ENCODE assay signal across 19 mouse cellular contexts in the genomic region with DNA sequence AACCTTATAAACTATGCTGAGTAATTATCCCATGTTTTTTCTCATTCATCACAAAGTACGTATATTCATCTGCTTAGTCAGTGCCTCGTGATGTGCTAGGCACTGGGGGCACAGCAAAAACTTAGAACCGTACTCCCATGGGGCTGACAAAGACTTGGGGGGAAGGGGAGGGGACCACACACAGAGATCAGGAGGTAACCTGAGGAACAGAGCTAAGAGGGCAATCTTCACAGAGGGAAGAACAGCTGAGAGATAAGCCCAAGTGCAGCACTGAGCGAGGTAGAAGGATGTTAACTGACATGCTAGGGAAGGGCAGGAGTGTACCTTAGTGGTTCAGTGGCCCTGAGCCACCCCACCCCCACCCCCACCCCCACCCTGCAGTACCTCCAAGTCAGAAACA. TPM values are rescaled to one million over a fixed set of nuclear protein-coding genes. Genes with fewer than 3 reads are reported as not detected.
DNase-seq lines count a peak whose midpoint lies in the region; ATAC-seq lines count a peak whose summit lies in the region.
"Had no signal": no experiment of that assay in that cellular context is flagged by ENCODE, and none has a peak within 500 bp of the region (broad histone marks: within the 10 kb centered on the region; RNA-seq: fewer than 3 reads in every experiment).

No protein-coding gene starts in this region.

- no peak overlapping the region for H3K27ac ChIP-seq in limb, embryonic 11.5 days (replicated peaks; ENCODE audit: low read depth, low read length)
- H3K27ac ChIP-seq in limb, embryonic 10.5 days, result no peak overlapping the region
- H3K27ac ChIP-seq in embryonic facial prominence, embryonic 11.5 days (replicated peaks; ENCODE audit: low read depth, low read length), result no peak overlapping the region
- H3K27ac ChIP-seq in limb, embryonic 13.5 days, result no peak overlapping the region
- H3K27ac ChIP-seq in hindbrain, embryonic 16.5 days (ENCODE audit: low read depth, low read length), result no peak overlapping the region
- H3K27ac ChIP-seq: hindbrain, embryonic 15.5 days had no signal

- no peak for DNase-seq in limb, embryonic 11.5 days (ENCODE audit: low spot score)
- no peak for DNase-seq in limb, embryonic 10.5 days (ENCODE audit: low spot score)
- peak; percentile 88 for DNase-seq in NIH3T3 (ENCODE audit: low read depth)
- peak; percentile 36 for DNase-seq in embryonic facial prominence, embryonic 11.5 days (ENCODE audit: low spot score)
- no peak for DNase-seq in kidney, adult 18-20 months
- DNase-seq in lung, postnatal 25 days (ENCODE audit: low spot score), result no peak
- DNase-seq: cerebellum, adult 8-10 months; heart, postnatal 36 days; kidney, adult 11 months; kidney, postnatal 10 days; lung, adult 18-20 months; lung, postnatal 14 days had no signal

- peak; percentile 29; the same call in 1 of the 2 replicates for ATAC-seq in limb, embryonic 11.5 days (ENCODE audit: insufficient number of reproducible peaks, low FRiP score, low TSS enrichment, low read depth)
- 0 out of 2 replicates have a peak, but pooled peaks have one; percentile 39 for ATAC-seq in embryonic facial prominence, embryonic 11.5 days (replicated peaks; ENCODE audit: insufficient number of reproducible peaks, low FRiP score, low TSS enrichment, low read depth)
- ATAC-seq in limb, embryonic 13.5 days (ENCODE audit: low FRiP score, low read depth), result peak; percentile 65; the same call in 1 of the 2 replicates
- ATAC-seq in hindbrain, embryonic 16.5 days, result no peak

- H3K9me3 ChIP-seq in limb, embryonic 11.5 days (ENCODE audit: control insufficient read depth, low read length), result no peaks in the 10 kb centered on the region
- H3K9me3 ChIP-seq in limb, embryonic 10.5 days (replicated peaks), result no peaks in the 10 kb centered on the region
- no peaks in the 10 kb centered on the region for H3K9me3 ChIP-seq in embryonic facial prominence, embryonic 11.5 days (replicated peaks; ENCODE audit: control insufficient read depth, low read length)
- no peaks in the 10 kb centered on the region for H3K9me3 ChIP-seq in limb, embryonic 13.5 days
- H3K9me3 ChIP-seq in hindbrain, embryonic 16.5 days (ENCODE audit: control insufficient read depth, low read length), result no peaks in the 10 kb centered on the region
- H3K9me3 ChIP-seq: G1E; heart, embryonic 13.5 days; hindbrain, embryonic 15.5 days had no signal

- H3K4me3 ChIP-seq in limb, embryonic 11.5 days (ENCODE audit: low read depth, low read length), result no peak overlapping the region
- no peak overlapping the region for H3K4me3 ChIP-seq in limb, embryonic 10.5 days
- no peak overlapping the region for H3K4me3 ChIP-seq in embryonic facial prominence, embryonic 11.5 days (ENCODE audit: low read depth, low read length)
- H3K4me3 ChIP-seq in limb, embryonic 13.5 days, result no peak overlapping the region
- no peak overlapping the region for H3K4me3 ChIP-seq in hindbrain, embryonic 16.5 days (ENCODE audit: low read length)
- H3K4me3 ChIP-seq: heart, embryonic 13.5 days; hindbrain, embryonic 15.5 days; myocyte had no signal

- WGBS in limb, embryonic 11.5 days, result 22% methylated on average over 4 of the region's 4 CpGs
- WGBS in limb, embryonic 10.5 days, result 28% methylated on average over 4 of the region's 4 CpGs
- 14% methylated on average over 4 of the region's 4 CpGs for WGBS in embryonic facial prominence, embryonic 11.5 days
- WGBS in limb, embryonic 13.5 days, result 13% methylated on average over 4 of the region's 4 CpGs
- 20% methylated on average over 4 of the region's 4 CpGs for WGBS in hindbrain, embryonic 16.5 days

- no peaks in the 10 kb centered on the region for H3K36me3 ChIP-seq in limb, embryonic 11.5 days (ENCODE audit: control insufficient read depth, insufficient read depth, low read length)
- no peaks in the 10 kb centered on the region for H3K36me3 ChIP-seq in limb, embryonic 10.5 days
- no peaks in the 10 kb centered on the region for H3K36me3 ChIP-seq in embryonic facial prominence, embryonic 11.5 days (replicated peaks; ENCODE audit: control insufficient read depth, insufficient read depth, low read depth, low read length)
- H3K36me3 ChIP-seq in limb, embryonic 13.5 days, result no peaks in the 10 kb centered on the region
- H3K36me3 ChIP-seq in hindbrain, embryonic 16.5 days (ENCODE audit: control insufficient read depth, insufficient read depth, low read length), result no peaks in the 10 kb centered on the region
- H3K36me3 ChIP-seq: G1E; heart, embryonic 13.5 days; hindbrain, embryonic 15.5 days had no signal

- H3K9ac ChIP-seq in limb, embryonic 11.5 days (ENCODE audit: low read length), result no peak overlapping the region
- H3K9ac ChIP-seq in embryonic facial prominence, embryonic 11.5 days (replicated peaks; ENCODE audit: low read length), result no peak overlapping the region
- no peak overlapping the region for H3K9ac ChIP-seq in limb, embryonic 13.5 days
- H3K9ac ChIP-seq in hindbrain, embryonic 16.5 days (ENCODE audit: low read depth, low read length), result no peak overlapping the region
- H3K9ac ChIP-seq: hindbrain, embryonic 15.5 days had no signal

- H3K4me2 ChIP-seq in limb, embryonic 11.5 days (ENCODE audit: low read depth, severe bottlenecking), result no peak overlapping the region
- H3K4me2 ChIP-seq in embryonic facial prominence, embryonic 11.5 days (ENCODE audit: low read depth, low read length), result no peak overlapping the region
- H3K4me2 ChIP-seq in limb, embryonic 13.5 days (replicated peaks), result peak overlapping the region; percentile 32
- no peak overlapping the region for H3K4me2 ChIP-seq in hindbrain, embryonic 16.5 days (ENCODE audit: low read length)
- H3K4me2 ChIP-seq: heart, embryonic 13.5 days; hindbrain, embryonic 15.5 days; liver, embryonic 11.5 days had no signal

- H3K4me1 ChIP-seq in limb, embryonic 11.5 days (ENCODE audit: control insufficient read depth, insufficient read depth, low read length), result peaks cover 7% of the 10 kb centered on the region; the same call in 1 of the 2 replicates
- peaks cover 29% of the 10 kb centered on the region for H3K4me1 ChIP-seq in limb, embryonic 10.5 days
- peaks cover 3% of the 10 kb centered on the region for H3K4me1 ChIP-seq in embryonic facial prominence, embryonic 11.5 days (ENCODE audit: control insufficient read depth, insufficient read depth, low read length)
- peaks cover 51% of the 10 kb centered on the region for H3K4me1 ChIP-seq in limb, embryonic 13.5 days
- peaks cover 26% of the 10 kb centered on the region for H3K4me1 ChIP-seq in hindbrain, embryonic 16.5 days (ENCODE audit: control insufficient read depth, insufficient read depth, low read depth, low read length)

- no peaks in the 10 kb centered on the region for H3K27me3 ChIP-seq in limb, embryonic 11.5 days (ENCODE audit: control insufficient read depth, insufficient read depth, low read length)
- H3K27me3 ChIP-seq in limb, embryonic 10.5 days (ENCODE audit: low read depth, poor library complexity, severe bottlenecking), result no peaks in the 10 kb centered on the region
- H3K27me3 ChIP-seq in embryonic facial prominence, embryonic 11.5 days (ENCODE audit: control insufficient read depth, insufficient read depth, low read length), result no peaks in the 10 kb centered on the region
- H3K27me3 ChIP-seq in limb, embryonic 13.5 days, result no peaks in the 10 kb centered on the region
- no peaks in the 10 kb centered on the region for H3K27me3 ChIP-seq in hindbrain, embryonic 16.5 days (replicated peaks; ENCODE audit: control insufficient read depth, insufficient read depth, low read length)
- H3K27me3 ChIP-seq: heart, embryonic 13.5 days; hindbrain, embryonic 15.5 days had no signal

RNA-seq across cellular contexts. Expression of gene Cmtm4, which starts 8.9 kb away (rescaled TPM):
- polyA plus RNA-seq in limb, embryonic 11.5 days (2014; fragmentation: Nextera tagmentation; extraction: Ambion mirVana), result 2.9 and 4.1 TPM in 2 replicates
- polyA plus RNA-seq in limb, embryonic 10.5 days (2016; fragmentation: Nextera tagmentation; extraction: Ambion mirVana), result 1.8 and 2.3 TPM in 2 replicates
- 3.3 and 3.8 TPM in 2 replicates for polyA plus RNA-seq in embryonic facial prominence, embryonic 11.5 days (2014; fragmentation: Nextera tagmentation; extraction: Ambion mirVana)
- 2.8 and 3.0 TPM in 2 replicates for polyA plus RNA-seq in limb, embryonic 13.5 days (2015; fragmentation: Nextera tagmentation; extraction: Ambion mirVana)
- polyA plus RNA-seq in hindbrain, embryonic 16.5 days (2015; fragmentation: Nextera tagmentation; extraction: Ambion mirVana), result 3.0 TPM in 2 replicates
- polyA plus RNA-seq: G1E had no signal

RNA-seq across cellular contexts. Expression of gene Cmtm3, which starts 47.5 kb away (rescaled TPM):
- 73.4 and 75.8 TPM in 2 replicates for polyA plus RNA-seq in limb, embryonic 11.5 days (2014; fragmentation: Nextera tagmentation; extraction: Ambion mirVana)
- polyA plus RNA-seq in limb, embryonic 10.5 days (2016; fragmentation: Nextera tagmentation; extraction: Ambion mirVana), result 63.2 and 65.4 TPM in 2 replicates
- polyA plus RNA-seq in embryonic facial prominence, embryonic 11.5 days (2014; fragmentation: Nextera tagmentation; extraction: Ambion mirVana), result 131 and 139 TPM in 2 replicates
- polyA plus RNA-seq in limb, embryonic 13.5 days (2015; fragmentation: Nextera tagmentation; extraction: Ambion mirVana), result 158 and 159 TPM in 2 replicates
- 44.2 and 47.2 TPM in 2 replicates for polyA plus RNA-seq in hindbrain, embryonic 16.5 days (2015; fragmentation: Nextera tagmentation; extraction: Ambion mirVana)

RNA-seq across cellular contexts. Expression of gene Dync1li2, which starts 56.2 kb away (rescaled TPM):
- polyA plus RNA-seq in limb, embryonic 11.5 days (2014; fragmentation: Nextera tagmentation; extraction: Ambion mirVana), result 59.0 and 59.3 TPM in 2 replicates
- 58.6 and 69.9 TPM in 2 replicates for polyA plus RNA-seq in limb, embryonic 10.5 days (2016; fragmentation: Nextera tagmentation; extraction: Ambion mirVana)
- polyA plus RNA-seq in embryonic facial prominence, embryonic 11.5 days (2014; fragmentation: Nextera tagmentation; extraction: Ambion mirVana), result 63.1 and 66.6 TPM in 2 replicates
- polyA plus RNA-seq in limb, embryonic 13.5 days (2015; fragmentation: Nextera tagmentation; extraction: Ambion mirVana), result 64.7 and 65.5 TPM in 2 replicates
- 97.9 and 112 TPM in 2 replicates for polyA plus RNA-seq in hindbrain, embryonic 16.5 days (2015; fragmentation: Nextera tagmentation; extraction: Ambion mirVana)

Comparison
In these comparisons a context has a peak if more than half of its experiments do, and no peak if none do; other contexts are left out.
1. DNase-seq: peak in NIH3T3 (single experiment) and embryonic facial prominence, embryonic 11.5 days (single experiment); none in limb, embryonic 11.5 days (single experiment), limb, embryonic 10.5 days (single experiment), kidney, adult 18-20 months (single experiment) and lung, postnatal 25 days (single experiment).